Mouse (Mus musculus): ENCODE results near the gene Bcam.
A peak's percentile ranks its signal among the peaks of the same experiment; 100 is the strongest.

Gene Bcam

DNA sequence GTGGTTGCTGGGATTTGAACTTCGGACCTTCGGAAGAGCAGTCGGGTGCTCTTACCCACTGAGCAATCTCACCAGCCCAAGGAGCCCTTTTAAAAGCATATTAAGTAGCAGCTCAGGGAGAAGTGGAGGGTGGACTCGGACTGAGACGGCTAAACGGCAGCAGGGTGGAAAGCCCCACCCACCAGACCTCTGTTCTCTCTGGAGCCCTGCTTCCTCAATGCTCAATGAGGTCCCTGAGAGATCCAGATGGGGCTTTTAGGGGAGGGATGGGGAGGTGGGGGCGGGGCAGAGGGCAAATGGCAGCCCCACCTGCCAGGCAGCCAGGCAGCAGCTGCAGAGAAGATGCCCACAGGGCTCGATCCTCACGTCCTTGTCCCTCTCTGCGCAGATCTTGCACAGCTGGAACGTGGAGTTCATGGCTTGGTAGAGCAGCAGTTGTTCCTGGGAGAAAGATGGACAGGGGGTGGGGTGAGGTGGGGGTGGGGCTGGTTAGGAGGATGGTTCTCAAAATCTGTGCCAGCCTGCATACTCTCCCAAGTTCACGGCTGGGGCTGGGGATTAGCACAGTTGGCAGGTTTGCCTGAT is 15.2 kb upstream of the Bcam start:
- no peak for DNase-seq (ENCODE audit: extremely low spot score)

- no peak for DNase-seq (ENCODE audit: extremely low spot score)
Observed at GRCm38 (mm10) chr7:19784764-19785535, 14.1 kb upstream of the Bcam start.

GRCm38 (mm10) chr7:19783630-19784029 is 12.8 kb upstream of the Bcam start:
- no peak for DNase-seq (ENCODE audit: extremely low spot score)

- DNase-seq (ENCODE audit: extremely low spot score), result no peak
Observed at GRCm38 (mm10) chr7:19782645-19783044, 11.8 kb upstream of the Bcam start.

- no peak for DNase-seq (ENCODE audit: extremely low spot score)
Observed at GRCm38 (mm10) chr7:19781741-19782140, 10.9 kb upstream of the Bcam start.

DNA sequence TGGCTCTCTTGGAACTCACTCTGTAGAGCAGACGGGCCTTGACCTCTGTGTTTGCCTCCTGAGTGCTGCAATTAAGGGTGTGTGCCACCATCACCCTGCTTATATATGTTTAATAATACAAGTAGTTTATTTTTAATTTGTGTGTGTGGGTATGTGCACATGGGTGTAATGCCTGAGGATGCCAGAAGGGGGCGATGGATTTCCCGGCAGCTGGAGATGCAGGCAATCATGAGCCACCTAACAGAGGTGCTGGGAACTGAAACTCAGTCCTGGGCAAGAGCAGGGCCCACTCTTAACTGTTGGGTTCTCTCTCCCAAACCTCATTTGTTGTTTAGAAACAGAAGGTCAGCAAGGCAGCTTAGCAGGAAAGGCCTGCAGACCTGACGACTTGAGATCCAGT is 9.1 kb upstream of the Bcam start:
- DNase-seq (ENCODE audit: extremely low spot score), result no peak

DNA sequence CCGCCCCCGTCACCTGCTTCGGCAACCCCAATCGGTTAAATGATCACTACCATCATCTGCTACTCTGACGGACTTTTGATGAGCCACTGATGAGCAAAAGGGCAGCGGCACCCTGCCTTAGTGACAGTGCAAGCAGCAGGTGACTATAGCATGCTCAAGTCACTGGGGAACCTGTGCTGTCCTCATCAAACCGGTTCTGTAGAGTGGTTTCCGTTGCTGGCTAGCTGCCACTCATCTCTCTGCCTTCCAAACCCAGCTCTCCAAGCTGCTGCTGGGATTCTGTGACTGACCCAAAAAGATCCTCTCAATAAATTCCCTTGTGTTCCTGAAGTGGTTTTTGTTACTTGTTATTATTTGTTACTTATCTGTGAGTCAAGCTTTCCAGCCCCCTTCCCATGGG is 7.8 kb upstream of the Bcam start:
- no peak for DNase-seq (ENCODE audit: extremely low spot score)

- DNase-seq (ENCODE audit: extremely low spot score), result no peak
Observed at GRCm38 (mm10) chr7:19777049-19777723, 6.4 kb upstream of the Bcam start.

DNA sequence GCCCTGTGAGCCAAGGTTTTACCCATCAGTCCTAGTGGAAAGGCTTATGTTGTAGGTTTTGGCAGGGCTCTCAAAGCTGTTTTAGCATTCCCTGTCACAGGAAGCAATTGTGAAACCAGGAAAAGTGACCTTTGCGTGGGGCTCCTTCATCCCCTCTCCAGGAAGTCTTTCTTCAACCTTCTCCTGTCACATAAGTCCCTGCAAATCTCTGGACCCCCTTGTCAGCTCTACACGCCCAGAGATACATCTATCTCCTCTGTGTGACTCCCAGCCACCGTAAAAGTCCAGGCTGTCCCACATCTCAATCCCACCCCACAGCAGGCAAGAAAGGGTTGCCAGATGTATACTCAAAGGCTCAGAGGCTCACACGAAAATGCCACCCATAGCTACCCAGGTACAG is 866 bp upstream of the Bcam start:
- no peak for DNase-seq (ENCODE audit: extremely low spot score)

- peak; percentile 89 for DNase-seq (ENCODE audit: extremely low spot score)
Observed at GRCm38 (mm10) chr7:19770375-19770754, 451 bp downstream of the Bcam start.

DNA sequence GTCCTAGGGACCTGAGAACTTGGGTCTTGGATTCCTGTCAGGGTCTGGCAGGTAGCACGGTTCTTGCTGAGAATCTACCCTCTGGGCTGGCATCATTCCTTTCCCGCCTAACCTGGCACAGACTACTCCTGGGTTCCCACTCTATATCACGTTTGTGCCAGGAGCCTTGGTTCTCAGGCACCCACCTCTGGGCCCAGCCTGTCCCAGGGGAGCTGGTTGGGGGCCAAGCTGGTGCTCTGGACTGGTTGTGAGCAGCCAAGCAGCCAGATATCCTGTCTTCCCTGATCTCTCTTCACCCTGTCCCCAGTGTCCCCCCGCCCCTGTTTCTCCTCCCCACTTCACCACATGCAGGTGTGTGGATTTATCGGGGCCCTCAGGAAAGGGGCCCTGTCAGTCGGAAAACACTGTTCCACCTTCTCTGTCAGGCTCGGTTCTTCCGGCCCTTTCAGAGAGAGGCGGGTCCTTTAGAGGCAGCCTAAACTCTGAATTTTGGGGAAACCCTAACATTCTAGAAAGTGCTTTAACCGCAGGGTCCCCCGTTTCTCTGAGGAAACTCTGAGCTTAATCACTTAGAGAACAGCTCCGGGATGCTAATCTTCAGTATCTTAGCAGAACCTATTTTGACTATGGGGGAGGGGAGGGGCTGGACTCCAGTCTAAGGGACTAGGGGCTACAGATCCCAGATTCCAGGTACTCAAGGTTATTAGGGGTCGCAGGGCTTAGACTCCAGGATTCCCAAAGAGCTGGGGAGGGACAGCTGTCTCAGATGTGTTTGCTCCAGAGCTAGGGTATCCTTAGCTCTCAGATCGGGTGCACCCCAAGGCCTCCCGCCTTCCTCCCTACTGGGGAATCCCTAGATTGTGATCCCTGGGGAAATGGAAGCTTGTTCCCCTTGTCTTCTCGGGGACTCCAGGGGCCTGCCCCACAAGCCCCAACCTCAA is 1.1 kb downstream of the Bcam start:
- DNase-seq (ENCODE audit: extremely low spot score), result peak; percentile 26

DNA sequence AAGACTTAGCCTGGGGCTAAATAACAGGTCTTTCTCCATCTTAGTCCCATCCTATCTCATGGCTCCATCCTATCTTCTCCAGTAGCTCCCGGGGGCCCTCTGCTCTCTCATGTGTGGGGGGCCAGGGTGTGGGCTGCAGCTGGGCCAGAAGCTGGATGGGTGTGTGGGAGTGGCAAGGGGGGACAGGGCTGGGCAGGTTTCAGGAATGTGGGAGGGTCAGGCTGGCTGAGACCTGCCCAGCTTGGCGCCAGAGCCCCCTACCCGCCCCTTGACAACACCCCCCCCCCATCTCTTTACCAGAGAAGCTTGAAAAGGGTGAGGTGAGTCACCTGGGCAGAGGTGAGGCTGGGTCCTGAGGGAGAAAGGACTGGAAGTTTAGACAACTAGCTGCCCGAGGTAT is 1.8 kb downstream of the Bcam start:
- peak; percentile 26 for DNase-seq (ENCODE audit: extremely low spot score)

GRCm38 (mm10) chr7:19768251-19768650 is 2.6 kb downstream of the Bcam start:
- no peak for DNase-seq (ENCODE audit: extremely low spot score)

GRCm38 (mm10) chr7:19764581-19764980 is 6.2 kb downstream of the Bcam start:
- DNase-seq (ENCODE audit: extremely low spot score), result no peak

GRCm38 (mm10) chr7:19763829-19764477 is 6.9 kb downstream of the Bcam start:
- no peak for DNase-seq (ENCODE audit: extremely low spot score)

- DNase-seq (ENCODE audit: extremely low spot score), result no peak
Observed at GRCm38 (mm10) chr7:19762283-19762682, 8.5 kb downstream of the Bcam start.

DNA sequence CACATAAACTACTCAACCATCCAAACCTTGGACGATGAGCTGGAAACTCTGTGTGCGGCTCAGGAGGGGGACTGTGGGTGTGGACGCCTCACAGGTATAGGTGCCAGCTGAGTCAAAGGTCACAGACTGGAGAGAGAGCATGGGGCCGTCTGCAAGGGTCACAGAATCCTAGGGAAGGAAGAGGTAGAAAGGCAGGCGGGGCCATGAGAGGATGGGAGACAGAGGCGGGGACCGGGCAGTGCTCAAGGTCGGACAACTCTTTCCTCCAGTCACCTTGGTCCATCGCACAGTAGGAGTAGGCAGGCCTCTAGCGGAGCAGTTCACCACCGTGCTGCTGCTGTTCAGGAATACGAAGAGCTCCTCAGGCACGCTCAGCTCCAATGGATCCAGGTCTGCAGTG is 10.8 kb downstream of the Bcam start:
- DNase-seq (ENCODE audit: extremely low spot score), result no peak

- no peak for DNase-seq (ENCODE audit: extremely low spot score)
Observed at GRCm38 (mm10) chr7:19758623-19759022, 12.2 kb downstream of the Bcam start.

DNA sequence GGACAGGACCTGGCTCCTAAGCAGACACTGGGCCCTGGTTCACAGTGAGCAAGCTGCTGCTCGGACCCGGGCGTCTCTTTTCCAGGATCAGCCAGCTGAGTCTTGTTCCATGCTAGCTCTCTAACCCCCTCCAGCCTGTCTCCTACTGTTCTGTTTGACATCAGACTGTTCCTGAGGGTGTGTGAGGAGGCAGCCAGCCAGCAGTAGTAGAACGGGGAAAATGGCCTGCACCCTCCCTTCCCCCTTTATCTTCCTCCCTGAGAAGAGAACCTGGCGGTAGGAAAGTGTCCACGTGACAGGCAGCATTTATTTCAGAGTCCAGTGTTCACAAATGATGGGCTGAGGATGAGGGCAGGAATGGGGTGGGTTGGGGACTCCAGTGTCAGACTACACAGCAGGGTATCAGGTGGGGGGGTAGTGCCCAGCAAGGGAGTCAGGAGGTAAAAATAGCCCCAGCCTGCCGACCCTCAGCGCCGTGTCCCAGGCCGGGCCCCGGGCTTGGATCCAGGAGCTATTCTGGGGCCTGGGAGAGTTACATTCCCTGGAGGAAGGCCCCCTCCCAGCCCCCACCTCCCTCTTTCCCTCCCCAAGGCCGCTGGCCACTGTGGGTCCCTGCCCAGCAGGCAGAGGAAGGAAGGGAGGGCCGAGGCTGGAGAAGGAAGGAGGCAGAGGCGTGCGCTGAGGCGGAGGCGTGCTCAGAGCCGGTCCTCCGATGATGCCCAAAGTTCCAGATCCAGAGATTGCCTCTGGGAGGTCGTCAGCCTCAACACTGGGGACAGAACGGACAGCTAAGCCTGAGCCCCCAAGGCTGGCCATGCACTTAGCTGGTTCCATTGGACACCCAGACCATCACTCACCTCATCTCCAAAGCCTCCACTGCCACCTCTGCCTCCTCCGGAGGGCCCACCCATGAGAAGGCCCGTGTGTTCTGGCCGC is 14.7 kb downstream of the Bcam start:
- DNase-seq (ENCODE audit: extremely low spot score), result no peak

DNA sequence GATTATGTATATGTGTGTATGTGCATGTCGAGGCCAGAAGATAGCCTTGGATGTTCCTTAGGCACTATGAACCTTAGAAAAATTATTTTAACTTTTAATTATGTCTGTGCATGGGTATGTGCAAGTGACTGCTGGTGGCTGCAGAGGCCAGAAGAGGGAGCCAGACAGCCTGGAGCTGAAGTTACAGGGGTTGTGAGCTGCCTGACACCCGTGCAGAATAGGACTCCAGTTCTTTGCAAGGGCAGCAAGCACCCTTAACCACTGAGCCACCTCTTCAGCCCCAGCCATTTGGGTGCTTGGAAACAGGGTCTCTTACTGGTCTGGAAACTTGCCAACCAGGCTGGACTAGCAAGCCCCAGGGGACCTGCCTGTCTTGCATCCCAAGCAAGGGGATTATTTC is 15.8 kb downstream of the Bcam start:
- no peak for DNase-seq (ENCODE audit: extremely low spot score)

Data from embryo, embryonic 9.5 days (tissue).